Mouse (Mus musculus): ENCODE data around the gene Capn11.

The Capn11 gene

GRCm38 (mm10) chr17:45682843-45683242 is 23.7 kb upstream of the Capn11 start:
- no peak for DNase-seq (ENCODE audit: low spot score)

GRCm38 (mm10) chr17:45681588-45681987 is 22.5 kb upstream of the Capn11 start:
- no peak for DNase-seq (ENCODE audit: low spot score)

GRCm38 (mm10) chr17:45680391-45680980 is 21.4 kb upstream of the Capn11 start:
- DNase-seq (ENCODE audit: low spot score) = no peak

- DNase-seq (ENCODE audit: low spot score) = peak; percentile 56
Measured at GRCm38 (mm10) chr17:45678106-45678505, 19.0 kb upstream of the Capn11 start.

GRCm38 (mm10) chr17:45672598-45672997 is 13.5 kb upstream of the Capn11 start:
- no peak for DNase-seq (ENCODE audit: low spot score)

- no peak for DNase-seq (ENCODE audit: low spot score)
Measured at GRCm38 (mm10) chr17:45671821-45672220, 12.7 kb upstream of the Capn11 start.

- DNase-seq (ENCODE audit: low spot score) = no peak
Measured at GRCm38 (mm10) chr17:45667986-45668385, 8.9 kb upstream of the Capn11 start.

- DNase-seq (ENCODE audit: low spot score) = no peak
Measured at GRCm38 (mm10) chr17:45667481-45667880, 8.4 kb upstream of the Capn11 start.

- no peak for DNase-seq (ENCODE audit: low spot score)
Measured at GRCm38 (mm10) chr17:45666091-45666490, 7.0 kb upstream of the Capn11 start.

GRCm38 (mm10) chr17:45664608-45665007 is 5.5 kb upstream of the Capn11 start:
- no peak for DNase-seq (ENCODE audit: low spot score)

GRCm38 (mm10) chr17:45663106-45663919 is 4.2 kb upstream of the Capn11 start:
- DNase-seq (ENCODE audit: low spot score) = peak; percentile 75

- DNase-seq (ENCODE audit: low spot score) = no peak
Measured at GRCm38 (mm10) chr17:45655820-45656219, 3.3 kb downstream of the Capn11 start.

GRCm38 (mm10) chr17:45653233-45653632 is 5.9 kb downstream of the Capn11 start:
- DNase-seq (ENCODE audit: low spot score) = no peak

GRCm38 (mm10) chr17:45644185-45644584 is 14.9 kb downstream of the Capn11 start:
- DNase-seq (ENCODE audit: low spot score) = no peak

- peak; percentile 70 for DNase-seq (ENCODE audit: low spot score)
Measured at GRCm38 (mm10) chr17:45642701-45643100, 16.4 kb downstream of the Capn11 start.

- no peak for DNase-seq (ENCODE audit: low spot score)
Measured at GRCm38 (mm10) chr17:45641981-45642380, 17.1 kb downstream of the Capn11 start.

GRCm38 (mm10) chr17:45638596-45639295 is 20.4 kb downstream of the Capn11 start:
- DNase-seq (ENCODE audit: low spot score) = no peak

- no peak for DNase-seq (ENCODE audit: low spot score)
Measured at GRCm38 (mm10) chr17:45634033-45634432, 25.1 kb downstream of the Capn11 start.

- no peak for DNase-seq (ENCODE audit: low spot score)
Measured at GRCm38 (mm10) chr17:45631940-45632339, 27.2 kb downstream of the Capn11 start.

- DNase-seq (ENCODE audit: low spot score) = no peak
Measured at GRCm38 (mm10) chr17:45630992-45631391, 28.1 kb downstream of the Capn11 start.

GRCm38 (mm10) chr17:45629861-45630694 is 29.0 kb downstream of the Capn11 start:
- peak; percentile 59 for DNase-seq (ENCODE audit: low spot score)
